Mouse (Mus musculus) olfactory bulb, adult 2 months (tissue): ENCODE measurements around the gene Ptk6.

Experiments
- CTCF ChIP-seq: fragments of 200-500 bp; IDR thresholded peaks from 2 replicates; pipeline ENCODE4 v1.5.1; 2012; ENCODE audit warnings: low read depth, mild to moderate bottlenecking, low read length, moderate library complexity; ENCODE audit not compliant: insufficient read depth
- POLR2A ChIP-seq: fragments of 200-500 bp; IDR thresholded peaks from 2 replicates; pipeline ENCODE4 v1.6.1; 2012; ENCODE audit warnings: mild to moderate bottlenecking, low read depth, low read length, moderate library complexity; ENCODE audit not compliant: insufficient read depth

GRCm38 (mm10) chr2:181146976-181147545 is 55.5 kb downstream of the Ptk6 start:
- no peak for TF ChIP-seq POLR2A
- no peak for TF ChIP-seq CTCF
